Mouse (Mus musculus): ENCODE measurements around the gene Fscn2. TPM values are rescaled to one million over a fixed set of nuclear protein-coding genes. Genes with fewer than 3 reads are reported as not detected.
"Not testable (repeated sequence)": the region's sequence is repeated elsewhere in the genome, so short reads cannot be mapped to it uniquely, and the experiment has no call there.

The Fscn2 gene
- polyA plus RNA-seq, 1 experiment from 2014 or later = 1.1 TPM

GRCm38 (mm10) chr11:120413621-120414020 is 52.3 kb downstream of the Fscn2 start:
- not testable (repeated sequence) for ATAC-seq (ENCODE audit: insufficient number of reproducible peaks, low FRiP score, low TSS enrichment, low read depth)
- H3K36me3 ChIP-seq = peaks cover 85% of the 10 kb centered on the region

More at GRCm38 (mm10) chr11:120413621-120414020, 52.3 kb downstream of the Fscn2 start:
- not testable (repeated sequence) for H3K9me3 ChIP-seq (replicated peaks); H3K27me3 ChIP-seq; H3K9ac ChIP-seq; H3K4me2 ChIP-seq (replicated peaks); H3K4me3 ChIP-seq (replicated peaks); H3K4me1 ChIP-seq; H3K27ac ChIP-seq (replicated peaks)
- WGBS = 95% methylated on average over 7 of the region's 10 CpGs

Small RNA genes lying within 50 kb of the gene (microRNA-seq; reads per million reads assigned to microRNA genes)
- gene Gm23419 (ENCODE audit: borderline number of aligned reads) (not detected), gene Mir6935 (ENCODE audit: borderline number of aligned reads) (1.0 reads per million)

Other genes with a start within 250 kb of the Fscn2 start
- 90.2 and 94.5 TPM in 2 replicates for gene Slc38a10, start 210.2 kb upstream of the Fscn2 start, polyA plus RNA-seq (2015; fragmentation: Nextera tagmentation; extraction: Ambion mirVana)
- gene Bahcc1, start 128.6 kb upstream of the Fscn2 start, polyA plus RNA-seq (2015; fragmentation: Nextera tagmentation; extraction: Ambion mirVana) = 7.9 and 9.3 TPM in 2 replicates
- 2,143 and 2,279 TPM in 2 replicates for gene Actg1, start 13.0 kb upstream of the Fscn2 start, polyA plus RNA-seq (2015; fragmentation: Nextera tagmentation; extraction: Ambion mirVana)
- gene Faap100, start 17.2 kb downstream of the Fscn2 start, polyA plus RNA-seq (2015; fragmentation: Nextera tagmentation; extraction: Ambion mirVana) = 35.8 and 39.8 TPM in 2 replicates
- 34.1 and 36.3 TPM in 2 replicates for gene Nploc4, start 76.2 kb downstream of the Fscn2 start, polyA plus RNA-seq (2015; fragmentation: Nextera tagmentation; extraction: Ambion mirVana)
- 1.9 and 2.1 TPM in 2 replicates for gene Tspan10, start 81.1 kb downstream of the Fscn2 start, polyA plus RNA-seq (2015; fragmentation: Nextera tagmentation; extraction: Ambion mirVana)
- 0.26 and 0.31 TPM in 2 replicates for gene Pde6g, start 92.0 kb downstream of the Fscn2 start, polyA plus RNA-seq (2015; fragmentation: Nextera tagmentation; extraction: Ambion mirVana)
- gene Oxld1, start 96.5 kb downstream of the Fscn2 start, polyA plus RNA-seq (2015; fragmentation: Nextera tagmentation; extraction: Ambion mirVana) = 14.0 and 15.5 TPM in 2 replicates
- 32.4 and 38.5 TPM in 2 replicates for gene Ccdc137, start 96.6 kb downstream of the Fscn2 start, polyA plus RNA-seq (2015; fragmentation: Nextera tagmentation; extraction: Ambion mirVana)
- 57.1 and 57.8 TPM in 2 replicates for gene Arl16, start 106.1 kb downstream of the Fscn2 start, polyA plus RNA-seq (2015; fragmentation: Nextera tagmentation; extraction: Ambion mirVana)
- 118 and 126 TPM in 2 replicates for gene Mrpl12, start 123.1 kb downstream of the Fscn2 start, polyA plus RNA-seq (2015; fragmentation: Nextera tagmentation; extraction: Ambion mirVana)
- gene Slc25a10, start 130.3 kb downstream of the Fscn2 start, polyA plus RNA-seq (2015; fragmentation: Nextera tagmentation; extraction: Ambion mirVana) = 47.3 and 53.6 TPM in 2 replicates
- 0.60 TPM in 2 replicates for gene Gcgr, start 169.2 kb downstream of the Fscn2 start, polyA plus RNA-seq (2015; fragmentation: Nextera tagmentation; extraction: Ambion mirVana)
- 235 and 237 TPM in 2 replicates for gene Mcrip1, start 188.2 kb downstream of the Fscn2 start, polyA plus RNA-seq (2015; fragmentation: Nextera tagmentation; extraction: Ambion mirVana)
- gene Ppp1r27, start 189.6 kb downstream of the Fscn2 start, polyA plus RNA-seq (2015; fragmentation: Nextera tagmentation; extraction: Ambion mirVana) = 1.8 and 2.3 TPM in 2 replicates
- 831 and 838 TPM in 2 replicates for gene P4hb, start 211.7 kb downstream of the Fscn2 start, polyA plus RNA-seq (2015; fragmentation: Nextera tagmentation; extraction: Ambion mirVana)
- gene Arhgdia, start 220.1 kb downstream of the Fscn2 start, polyA plus RNA-seq (2015; fragmentation: Nextera tagmentation; extraction: Ambion mirVana) = 593 and 594 TPM in 2 replicates
- 420 and 426 TPM in 2 replicates for gene Alyref, start 236.8 kb downstream of the Fscn2 start, polyA plus RNA-seq (2015; fragmentation: Nextera tagmentation; extraction: Ambion mirVana)
- gene Anapc11, start 236.9 kb downstream of the Fscn2 start, polyA plus RNA-seq (2015; fragmentation: Nextera tagmentation; extraction: Ambion mirVana) = 219 and 224 TPM in 2 replicates
- 1.8 and 1.9 TPM in 2 replicates for gene Npb, start 246.9 kb downstream of the Fscn2 start, polyA plus RNA-seq (2015; fragmentation: Nextera tagmentation; extraction: Ambion mirVana)

Data from embryonic facial prominence, embryonic 15.5 days (tissue).